Mouse (Mus musculus) lung, adult 2 months (tissue): ENCODE measurements around the gene Cfap97d2.

Experiments
- CTCF ChIP-seq: fragments of 200-500 bp; IDR thresholded peaks from 2 replicates; pipeline ENCODE4 v1.5.1; 2011; ENCODE audit warnings: mild to moderate bottlenecking, low read length, control low read depth; ENCODE audit not compliant: insufficient read depth
- POLR2A ChIP-seq: fragments of 200-500 bp; IDR thresholded peaks from 2 replicates; pipeline ENCODE4 v1.6.1; 2011; ENCODE audit warnings: low read depth, mild to moderate bottlenecking, control low read depth, low read length, borderline replicate concordance; ENCODE audit errors: extremely low read depth

- TF ChIP-seq POLR2A (no peak), CTCF (peak; percentile 71)
Measured at GRCm38 (mm10) chr8:13753680-13754079, 48.0 kb downstream of the Cfap97d2 start.
